Mouse (Mus musculus) neutrophil, adult 59 days (primary cell): Measurements from ENCODE around the gene Tex50. TPM values are rescaled to one million over a fixed set of nuclear protein-coding genes. Genes with fewer than 3 reads are reported as not detected.

Experiments used
- total RNA-seq, 2 experiments: library from RNA; stranded (reverse); gene quantifications; 1 replicate in 1 of 2; 2 replicates in 1 of 2; pipeline ENCODE4 v1.2.4; 2023

The Tex50 gene
- not detected for total RNA-seq

DNA sequence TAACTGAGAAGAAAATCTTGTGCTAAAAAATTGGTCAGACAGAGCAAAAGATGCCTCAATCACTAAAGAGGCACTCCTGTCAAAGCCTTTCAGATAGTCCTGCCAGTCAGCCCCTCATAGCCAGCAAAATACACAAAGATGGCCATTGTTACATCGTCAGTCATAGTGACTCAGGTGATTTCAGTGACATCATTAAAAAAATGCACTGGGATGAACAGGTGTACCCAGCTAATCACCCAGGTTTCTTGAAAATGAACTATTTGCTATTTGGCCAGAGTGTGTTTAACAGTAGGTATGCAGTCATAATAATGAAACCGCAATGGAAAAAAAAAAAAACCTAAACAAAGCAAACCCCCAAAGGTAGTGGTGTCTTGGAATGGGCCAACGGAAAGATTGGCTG lies at the start of gene Tex50:
Gene Tex50 (minus strand): TSS at position 101 of the 400 bp plus-strand sequence.

DNA sequence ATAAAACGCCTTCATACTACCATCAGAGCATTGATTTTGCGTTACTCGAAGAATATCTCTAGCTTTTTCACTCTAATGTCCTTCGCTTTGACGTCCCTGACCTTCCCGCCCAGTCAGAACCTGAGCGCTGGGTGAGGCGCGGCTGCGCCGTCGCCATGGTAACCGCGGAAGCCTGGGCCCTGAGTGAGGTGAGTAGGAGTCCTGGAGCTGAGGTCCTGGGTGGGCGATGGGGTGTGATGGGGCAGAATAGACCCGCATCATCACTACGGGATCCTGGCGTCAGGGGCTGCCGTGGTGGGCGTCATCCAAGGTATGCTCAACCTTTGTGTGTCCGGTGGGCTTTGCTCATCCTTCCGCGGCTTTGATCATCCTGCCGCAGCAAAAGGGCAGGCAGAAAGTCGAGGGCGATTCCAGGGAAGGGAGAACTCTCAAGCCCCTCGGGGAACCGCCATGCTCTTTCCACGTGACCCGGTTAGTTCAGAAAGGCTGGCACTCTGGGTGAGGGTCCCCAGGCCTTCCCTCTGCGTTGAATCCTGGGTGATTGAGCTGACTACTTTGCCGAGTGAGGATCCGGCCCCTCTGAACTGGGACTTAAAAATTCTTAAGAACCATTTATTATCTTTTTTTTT lies 16.5 kb downstream of the Tex50 start, which contains the start of gene Ankrd45:
Gene Ankrd45 (plus strand): TSS at position 161 of the 629 bp plus-strand sequence.

GRCm38 (mm10) chr1:161130726-161131664 lies 28.1 kb downstream of the Tex50 start, which contains the start of gene Klhl20:
Klhl20 (minus strand) TSS chr1:161131511.

Other genes with a start within 250 kb of the Tex50 start
- gene Serpinc1, start 180.7 kb downstream of the Tex50 start, total RNA-seq, result 1 to 10 TPM in 1 of 2 experiments, under 1 TPM in 1; 0.86 to 1.2 TPM
- gene Zbtb37, start 124.5 kb downstream of the Tex50 start, total RNA-seq, result 10 to 100 TPM; 16.5 to 17.8 TPM
- gene Dars2, start 88.7 kb downstream of the Tex50 start, total RNA-seq, result 10 to 100 TPM; 10.3 to 13.5 TPM
- 10 to 100 TPM; 23.7 to 24.8 TPM for gene Cenpl, start 88.6 kb downstream of the Tex50 start, total RNA-seq
- gene Klhl20, start 27.8 kb downstream of the Tex50 start, total RNA-seq, result 10 to 100 TPM; 13.7 to 14.2 TPM
- not detected for gene Ankrd45, start 16.6 kb downstream of the Tex50 start, total RNA-seq
- gene Prdx6, start 91.9 kb upstream of the Tex50 start, total RNA-seq, result 100 to 1,000 TPM; 295 to 299 TPM
- gene Tnfsf4, start 236.1 kb upstream of the Tex50 start, total RNA-seq, result not detected